Mouse (Mus musculus) liver, embryonic 14.5 days (tissue): ENCODE data around the gene Sparc.

Experiments
- CTCF ChIP-seq: IDR thresholded peaks from 2 replicates; pipeline ENCODE4 v1.5.1; 2016; ENCODE audit warnings: antibody characterized with exemption, low read depth, control low read depth
- EP300 ChIP-seq: IDR thresholded peaks from 2 replicates; pipeline ENCODE4 v1.6.1; 2016; ENCODE audit warnings: antibody characterized with exemption, low read depth

- no peak for TF ChIP-seq CTCF
- no peak for TF ChIP-seq EP300
Measured at GRCm38 (mm10) chr11:55412680-55413415, 10.1 kb downstream of the Sparc start.
